Mouse (Mus musculus): Measurements from ENCODE around the gene Aadat. TPM values are rescaled to one million over a fixed set of nuclear protein-coding genes. Genes with fewer than 3 reads are reported as not detected.

The Aadat gene
- polyA plus RNA-seq (2012; ENCODE audit: low replicate concordance), result not detected in 2 replicates

DNA sequence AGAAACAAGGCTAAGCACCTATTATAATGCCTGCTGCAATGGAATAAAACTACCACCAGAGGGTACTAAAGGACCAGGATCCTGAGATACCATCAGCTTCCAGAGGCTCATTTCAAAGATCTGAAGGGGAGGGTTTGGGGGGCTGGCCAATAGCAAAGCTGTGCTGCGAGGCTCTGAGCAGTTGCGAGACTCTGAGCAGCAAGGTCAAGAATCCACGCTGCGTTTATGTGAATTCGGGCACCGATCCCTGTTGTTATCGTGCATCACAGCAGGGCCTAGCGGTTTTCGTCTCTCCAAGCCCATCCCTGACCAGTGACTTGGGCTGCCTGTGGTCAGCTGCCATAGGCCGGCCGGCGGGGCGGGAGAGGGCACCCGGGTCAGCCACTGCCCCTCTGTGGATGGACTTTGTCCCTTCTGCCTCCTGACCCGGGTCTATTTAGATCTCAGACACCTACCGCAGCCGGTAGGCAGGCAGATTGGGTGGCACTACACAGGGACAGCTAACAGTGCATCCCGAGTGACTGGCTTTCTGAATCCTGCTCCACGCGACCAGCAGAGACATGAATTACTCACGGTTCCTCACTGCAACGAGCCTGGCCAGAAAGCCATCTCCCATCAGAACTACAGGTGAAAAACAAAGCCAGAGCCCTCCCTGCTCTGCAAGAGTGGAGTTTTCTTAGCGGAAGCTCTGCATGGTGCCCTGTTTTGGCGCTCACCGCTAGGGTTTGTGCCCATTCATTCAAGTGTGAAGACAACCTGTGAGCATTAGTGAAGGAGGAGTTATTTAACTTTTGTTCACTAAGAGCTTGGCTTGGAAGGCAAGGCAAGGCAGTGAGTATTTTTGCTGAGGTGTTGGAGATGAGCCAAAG lies at the start of gene Aadat:
Gene Aadat (plus strand): TSS at position 280 of the 869 bp plus-strand sequence.

GRCm38 (mm10) chr8:60503098-60503497 lies 2.6 kb upstream of the Aadat start, which contains the start of gene Gm10283:
Gm10283 (minus strand) TSS chr8:60503198.

Other genes starting within 250 kb of the Aadat start
- not detected in 2 replicates for gene Gm10283, start 2.7 kb upstream of the Aadat start, polyA plus RNA-seq (2012; ENCODE audit: low replicate concordance)
- gene Mfap3l, start 126.9 kb downstream of the Aadat start, polyA plus RNA-seq (2012; ENCODE audit: low replicate concordance), result 0.04 and 0.10 TPM in 2 replicates

All from hematopoietic multipotent progenitor cell, adult 10-12 weeks (in vitro differentiated cells).